ENCODE assay signal across 28 mouse cellular contexts in genomic region chr5:38945903-38946686, GRCm38 (mm10).
DNase-seq lines count a peak whose midpoint lies in the region; TF ChIP-seq lines count a peak whose summit lies in the region.
"Had no signal": no experiment of that assay in that cellular context is flagged by ENCODE, and none has a peak within 500 bp of the region (broad histone marks: within the 10 kb centered on the region; RNA-seq: fewer than 3 reads in every experiment).

No protein-coding gene starts in this region.

- DNase-seq in heart, adult 11 months = peak; percentile 89
- DNase-seq in heart, postnatal 14 days = no peak
- peak; percentile 33 to 55 for DNase-seq in right cerebral cortex, adult 2 months (ENCODE audit: low spot score in 2 of 2)
- DNase-seq in right cerebral cortex, postnatal 10 days (ENCODE audit: low spot score in 2 of 2) = no peak
- DNase-seq in left cerebral cortex, postnatal 14 days (ENCODE audit: low spot score in 2 of 2) = peak; percentile 12 to 38
- peak; percentile 55 for DNase-seq in telencephalon, adult 2 months (ENCODE audit: low read depth, low spot score)
- no peak for DNase-seq in thymus, postnatal 10 days (ENCODE audit: low spot score in 2 of 2)
- DNase-seq in gastrocnemius, adult 2 months = no peak
- DNase-seq: adrenal gland, postnatal 36 days; cerebellum, adult 11 months; cerebellum, adult 9-11 months; forebrain, postnatal 0 days; gastrocnemius, postnatal 25 days; heart, adult 2 months; heart, postnatal 36 days; kidney, adult 2 months; lung, embryonic 14.5 days; lung, postnatal 36 days; thymus, adult 18-20 months; thymus, postnatal 4 days had no signal

- H3K4me3 ChIP-seq in gastrocnemius, adult 2 months = no peak overlapping the region
- H3K4me3 ChIP-seq: heart, adult 2 months; heart, embryonic 13.5 days; limb, embryonic 15.5 days; megakaryocyte, embryonic 14.5 days; midbrain, embryonic 13.5 days; stomach, embryonic 15.5 days had no signal

- H3K27ac ChIP-seq in gastrocnemius, adult 2 months = no peak overlapping the region
- H3K27ac ChIP-seq: heart, adult 2 months; heart, embryonic 13.5 days; hindbrain, embryonic 14.5 days; kidney, postnatal 0 days; limb, embryonic 15.5 days; liver, embryonic 14.5 days; midbrain, embryonic 13.5 days; stomach, embryonic 15.5 days had no signal

- intact Hi-C loops in heart, postnatal 14 days (cut with DNase I) = no loop called here
- intact Hi-C loops in left cerebral cortex, postnatal 14 days (cut with DNase I) = no loop called here
- intact Hi-C loops in gastrocnemius, adult 2 months (cut with DNase I) = no loop called here

- TF ChIP-seq CTCF in gastrocnemius, adult 2 months (IDR thresholded peaks at IDR 0.05) = no peak

Comparison
In these comparisons a context has a peak if more than half of its experiments do, and no peak if none do; other contexts are left out.
1. DNase-seq: peak in heart, adult 11 months (single experiment), right cerebral cortex, adult 2 months (2 of 2), left cerebral cortex, postnatal 14 days (2 of 2) and telencephalon, adult 2 months (single experiment); none in heart, postnatal 14 days (0 of 2), right cerebral cortex, postnatal 10 days (0 of 2), thymus, postnatal 10 days (0 of 2) and gastrocnemius, adult 2 months (single experiment).